Mouse (Mus musculus): Measurements from ENCODE around the gene Slc22a23.

Gene Slc22a23

GRCm38 (mm10) chr13:34146916-34147315 lies 198.1 kb downstream of the Slc22a23 start:
- no peak for DNase-seq (ENCODE audit: extremely low spot score, low read depth, low spot score)

DNA sequence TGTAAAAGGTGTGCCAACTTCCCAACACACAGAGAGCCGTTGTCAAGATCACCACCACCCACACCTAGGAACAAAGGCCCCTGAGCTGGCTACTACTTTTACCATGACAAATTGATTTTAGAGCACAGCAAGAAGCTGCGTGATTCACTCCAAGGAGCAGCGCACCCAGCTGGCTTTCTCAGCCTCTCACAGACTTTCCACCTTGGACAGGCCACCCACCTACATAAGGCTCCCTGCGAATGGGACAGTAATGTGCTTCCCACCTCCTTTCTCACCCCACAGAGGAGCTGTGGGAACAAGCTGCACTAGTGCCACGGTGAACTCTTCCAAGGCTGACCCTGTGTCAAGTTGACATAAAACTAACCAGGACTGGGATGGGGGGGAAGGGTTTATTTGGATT lies 201.6 kb downstream of the Slc22a23 start:
- DNase-seq (ENCODE audit: extremely low spot score, low read depth, low spot score), result no peak

- DNase-seq (ENCODE audit: extremely low spot score, low read depth, low spot score), result no peak
These were observed 208.4 kb downstream of the Slc22a23 start for GRCm38 (mm10) chr13:34136605-34137004.

DNA sequence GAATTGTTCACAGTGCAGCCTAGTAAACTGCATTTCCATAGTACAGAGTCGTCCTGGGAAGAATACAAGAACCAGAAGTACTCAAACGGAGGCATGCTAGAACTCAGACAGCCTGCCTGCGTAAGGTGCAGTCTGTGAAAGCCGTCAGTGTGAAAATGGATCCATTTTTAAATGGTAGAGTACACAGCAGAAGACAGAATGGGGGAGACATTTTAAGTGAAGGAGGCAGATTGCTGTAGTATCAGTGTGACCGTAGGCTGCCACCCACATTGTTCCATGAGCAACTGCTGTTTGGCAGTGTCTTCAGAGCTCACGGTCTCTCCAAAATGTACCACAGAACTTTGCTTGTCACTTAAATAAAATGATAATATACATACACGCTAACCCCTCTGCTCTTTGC lies 210.7 kb downstream of the Slc22a23 start:
- DNase-seq (ENCODE audit: extremely low spot score, low read depth, low spot score), result no peak

DNA sequence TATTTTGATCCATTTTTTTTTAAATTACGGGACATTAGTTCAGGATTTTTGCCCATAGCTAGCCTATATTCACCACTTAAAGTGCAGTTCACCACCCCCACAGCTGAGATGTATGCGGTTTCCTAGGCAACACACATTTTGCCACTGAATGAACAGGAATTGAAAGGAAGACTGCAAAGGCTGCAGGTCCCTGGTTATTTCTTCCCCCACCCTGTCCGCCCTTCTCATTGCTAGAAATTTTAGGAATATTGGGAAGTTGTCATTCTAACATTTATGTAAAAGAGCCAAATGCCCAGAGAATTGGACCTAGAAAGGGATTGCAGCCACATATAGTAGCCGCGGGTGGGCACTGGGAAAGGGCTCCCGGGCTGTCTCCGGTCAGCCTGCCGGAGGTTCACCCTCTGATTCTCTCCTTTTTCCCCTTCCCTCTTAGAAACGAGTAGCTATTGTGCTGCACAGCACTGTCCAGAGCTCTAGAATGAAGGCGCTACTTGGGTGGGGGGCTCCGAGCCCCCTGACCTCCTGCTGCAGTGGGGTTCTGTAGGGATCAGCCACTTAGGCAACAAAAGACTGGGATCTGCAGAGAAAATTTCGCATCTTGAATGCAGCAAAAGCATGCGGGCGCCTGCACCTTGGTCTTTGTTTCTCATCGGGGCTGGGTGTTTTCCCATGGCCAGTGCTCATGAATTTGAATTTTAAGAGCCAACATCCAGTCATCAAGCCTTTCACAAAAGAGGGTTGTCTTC lies 211.5 kb downstream of the Slc22a23 start:
- no peak for DNase-seq (ENCODE audit: extremely low spot score, low read depth, low spot score)

GRCm38 (mm10) chr13:34132875-34133274 lies 212.1 kb downstream of the Slc22a23 start:
- no peak for DNase-seq (ENCODE audit: extremely low spot score, low read depth, low spot score)

- DNase-seq (ENCODE audit: extremely low spot score, low read depth, low spot score), result no peak
These were observed 212.7 kb downstream of the Slc22a23 start for GRCm38 (mm10) chr13:34132299-34132698.

DNA sequence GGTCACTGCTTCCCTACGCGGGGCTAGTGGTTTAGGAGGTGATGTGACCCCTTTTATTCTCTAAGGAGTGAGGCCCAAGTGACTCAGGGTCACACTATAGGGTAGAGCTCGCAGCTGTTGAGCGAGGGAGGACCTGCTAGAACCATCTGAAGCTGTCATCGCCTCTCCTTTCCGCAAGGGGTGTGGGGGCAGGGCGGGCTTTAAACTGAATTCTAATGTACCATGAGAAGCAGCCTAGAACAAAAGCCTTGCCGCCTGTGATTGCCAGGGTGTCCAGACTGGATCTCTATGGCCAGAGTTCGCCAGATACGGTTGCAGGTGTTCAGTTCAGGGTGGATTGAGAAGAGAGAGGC lies 213.3 kb downstream of the Slc22a23 start:
- no peak for DNase-seq (ENCODE audit: extremely low spot score, low read depth, low spot score)

GRCm38 (mm10) chr13:34131011-34131707 lies 213.8 kb downstream of the Slc22a23 start:
- no peak for DNase-seq (ENCODE audit: extremely low spot score, low read depth, low spot score)

DNA sequence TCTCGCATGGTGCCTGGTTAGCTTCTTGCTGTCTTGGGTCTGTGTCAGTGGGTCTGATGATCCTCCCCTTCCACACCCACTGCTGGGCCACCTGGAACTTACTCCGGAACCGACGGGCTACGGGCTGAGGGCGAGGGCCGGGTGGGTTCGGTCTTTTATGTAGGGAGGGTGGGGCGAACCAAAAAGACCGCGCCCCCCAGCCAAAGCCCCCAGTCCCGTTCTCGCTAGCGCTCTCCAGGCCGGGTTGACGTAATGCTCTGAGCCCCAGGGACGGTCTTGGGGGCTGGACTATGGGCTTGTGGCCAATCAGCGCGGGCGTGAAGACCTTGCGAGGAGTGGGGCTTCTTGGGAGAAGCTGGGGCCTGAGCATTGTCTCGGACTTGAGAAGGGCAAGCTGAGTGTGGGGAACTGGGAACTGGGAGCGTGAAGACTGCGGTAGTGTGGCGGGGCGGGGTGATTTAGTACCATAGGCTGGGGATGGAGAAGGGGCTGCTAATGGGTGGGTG lies 214.7 kb downstream of the Slc22a23 start, which contains the start of gene Tubb2b:
Tubb2b (minus strand) TSS at position 241 of the 506 bp plus-strand sequence.
- no peak for DNase-seq (ENCODE audit: extremely low spot score, low read depth, low spot score)

DNA sequence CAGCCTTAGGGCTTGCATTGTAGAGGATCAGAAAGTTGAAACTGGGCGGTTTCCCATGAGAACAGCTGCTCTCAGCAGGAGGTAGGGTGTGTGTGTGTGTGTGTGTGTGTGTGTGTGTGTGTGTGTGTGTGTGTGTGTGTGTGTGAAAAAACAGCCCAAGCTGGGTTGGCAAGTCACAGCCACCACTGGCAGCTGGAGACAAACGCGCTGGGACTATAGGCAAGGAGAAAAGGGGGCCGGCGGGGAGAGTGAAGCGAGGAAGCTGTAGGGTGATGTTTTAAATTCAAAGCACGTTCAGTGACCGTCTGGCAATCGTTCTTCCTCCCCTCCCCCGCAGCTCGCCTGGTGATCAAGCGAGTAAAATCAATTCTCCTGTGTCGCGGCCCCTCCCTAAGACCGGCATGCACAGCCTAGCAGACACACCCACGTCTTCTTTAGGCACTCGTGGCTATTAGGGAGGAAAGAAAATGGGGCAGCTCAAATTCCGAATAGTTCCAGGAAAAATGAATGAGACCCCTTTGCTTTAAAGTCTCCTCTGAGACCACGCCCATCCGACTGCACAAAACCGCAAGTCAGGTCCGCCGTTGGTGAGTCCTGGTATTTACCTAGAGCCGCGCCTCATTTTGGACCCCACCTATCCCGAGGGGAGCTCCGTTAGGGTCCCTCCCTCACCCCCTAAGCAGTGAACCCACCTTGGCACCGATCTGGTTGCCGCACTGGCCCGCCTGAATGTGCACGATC lies 215.3 kb downstream of the Slc22a23 start:
- no peak for DNase-seq (ENCODE audit: extremely low spot score, low read depth, low spot score)

All from hindlimb bud, embryonic 11.5 days (tissue).